Mouse (Mus musculus) c-Kit-positive CD71-positive TER-119-negative erythroid progenitor cells, embryonic 14.5 days (primary cell): ENCODE results near the gene Nup214.

ENCODE experiments used
- DNase-seq: peaks from one replicate; pipeline ENCODE4 v3.0.0-alpha.2; 2013; ENCODE audit warnings: low read depth

The Nup214 gene

DNA sequence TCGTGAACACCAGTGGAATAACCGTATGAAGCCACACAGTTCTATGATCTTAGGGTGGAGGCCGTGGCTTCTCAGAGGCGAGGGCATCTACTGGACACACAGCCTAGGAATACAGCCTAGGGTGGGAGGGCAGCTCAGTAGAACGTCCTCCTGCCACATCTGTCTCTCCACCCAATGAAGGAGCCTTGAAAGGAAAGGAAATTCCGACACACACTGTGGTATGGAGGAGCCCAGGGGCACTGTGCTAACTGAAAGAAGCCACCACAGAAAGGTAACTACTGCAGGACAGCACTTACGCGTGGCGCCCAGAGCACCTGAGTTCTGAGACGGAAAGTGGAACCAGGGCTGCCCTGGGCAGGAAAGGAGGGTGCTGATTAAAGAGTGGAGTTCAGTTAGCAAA lies 96.5 kb downstream of the Nup214 start:
- no peak for DNase-seq

DNA sequence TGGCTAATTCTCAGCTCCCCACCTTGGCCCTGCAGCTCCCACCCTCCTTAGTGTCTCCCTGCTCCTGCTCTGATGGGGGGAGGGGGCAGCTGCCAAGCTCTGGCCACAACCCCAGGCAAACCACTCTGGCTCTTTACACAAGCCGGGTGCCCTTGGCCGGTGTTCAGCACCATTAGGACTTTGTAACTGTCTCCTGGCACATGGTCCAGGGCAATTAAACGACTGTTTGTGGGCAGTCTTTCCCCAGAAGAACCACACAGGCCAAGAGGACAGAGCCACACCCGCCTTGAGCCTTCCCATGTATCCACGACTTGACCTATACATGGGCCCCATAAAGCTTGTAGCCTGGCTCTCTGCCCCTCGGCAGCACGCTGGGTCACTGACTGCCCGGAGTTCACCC lies 100.2 kb downstream of the Nup214 start:
- DNase-seq = no peak

DNA sequence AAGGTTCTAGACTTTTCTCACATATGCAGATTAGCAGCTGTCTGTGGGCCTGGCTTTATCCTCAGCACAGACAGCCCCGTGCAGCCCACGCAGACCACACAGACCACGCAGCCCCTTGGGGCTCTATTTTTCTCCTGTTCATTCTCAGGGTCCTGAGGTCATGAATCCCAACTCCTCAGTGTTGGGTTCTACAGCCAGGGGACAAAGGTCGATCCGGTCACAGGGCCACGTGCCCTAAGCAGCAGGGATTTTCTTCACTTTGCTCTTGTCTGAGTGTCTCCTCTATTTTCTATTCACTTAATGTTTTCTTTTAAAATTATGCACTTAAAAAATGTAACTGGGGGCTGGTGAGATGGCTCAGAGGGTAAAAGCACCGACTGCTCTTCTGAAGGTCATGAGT lies 101.1 kb downstream of the Nup214 start:
- no peak for DNase-seq

DNA sequence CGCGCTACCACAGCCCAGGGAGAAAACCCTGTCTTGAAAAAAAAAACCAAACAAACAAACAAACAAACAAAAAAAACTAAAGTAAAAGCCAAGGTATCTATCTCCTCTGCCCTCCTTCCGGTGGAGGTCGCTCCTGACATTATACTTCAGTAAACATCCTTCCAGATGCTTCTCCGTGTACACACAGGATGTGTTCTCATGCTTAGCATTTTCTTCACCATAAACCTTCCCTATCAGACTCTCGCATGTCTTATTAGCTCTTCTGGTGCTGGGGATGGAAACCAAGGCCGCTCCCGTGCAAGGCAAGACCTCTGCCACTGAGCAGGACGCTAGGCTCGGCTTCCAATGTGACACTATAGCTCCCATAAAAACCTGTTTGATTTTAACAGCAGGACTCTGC lies 103.5 kb downstream of the Nup214 start:
- no peak for DNase-seq

DNA sequence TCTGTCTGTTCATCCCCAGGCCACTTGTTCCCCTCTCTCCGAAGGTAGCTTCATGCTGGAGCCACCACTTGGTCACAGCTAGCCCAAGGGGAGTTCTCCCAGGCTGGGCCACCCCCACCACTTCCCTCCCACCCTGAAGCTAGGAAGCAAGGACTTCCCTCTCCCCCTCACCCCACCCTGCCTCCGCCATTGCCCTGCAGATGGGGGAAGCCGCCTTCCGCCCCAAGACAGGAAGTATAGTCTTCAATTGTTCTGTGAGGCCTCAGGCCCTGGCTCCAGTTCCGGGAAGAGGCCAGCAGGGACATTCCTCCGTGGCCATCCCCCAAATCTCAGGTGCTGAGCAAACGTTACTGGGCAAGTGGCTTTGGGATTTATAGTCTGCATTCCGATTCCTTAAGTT lies 104.3 kb downstream of the Nup214 start:
- DNase-seq = no peak

DNA sequence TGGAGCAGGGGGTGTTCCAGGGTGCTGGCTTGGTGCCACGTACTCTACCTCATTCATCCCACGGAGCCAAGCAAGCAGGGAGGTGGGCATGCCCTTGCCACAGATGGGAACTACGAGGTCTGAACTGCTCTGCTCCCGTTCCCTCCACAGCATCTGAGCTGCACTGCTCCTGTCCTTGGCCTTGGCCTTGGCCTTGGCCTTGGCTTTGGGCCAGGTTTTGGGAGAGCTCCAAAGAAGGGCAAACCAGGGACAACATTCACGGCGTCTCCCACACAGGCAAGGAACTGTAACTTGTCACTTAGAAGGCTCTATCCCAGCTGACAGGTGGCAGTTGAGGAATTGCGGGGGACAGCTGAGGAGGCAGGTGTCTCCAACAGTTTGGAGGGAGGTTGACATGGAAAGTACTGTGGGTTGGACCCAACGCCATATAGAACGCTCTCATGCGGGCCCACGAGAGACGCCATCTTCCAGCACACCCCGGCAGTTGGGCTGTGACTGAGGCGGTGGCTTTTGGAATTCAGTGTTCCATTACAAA lies 105.0 kb downstream of the Nup214 start:
- DNase-seq = no peak

DNA sequence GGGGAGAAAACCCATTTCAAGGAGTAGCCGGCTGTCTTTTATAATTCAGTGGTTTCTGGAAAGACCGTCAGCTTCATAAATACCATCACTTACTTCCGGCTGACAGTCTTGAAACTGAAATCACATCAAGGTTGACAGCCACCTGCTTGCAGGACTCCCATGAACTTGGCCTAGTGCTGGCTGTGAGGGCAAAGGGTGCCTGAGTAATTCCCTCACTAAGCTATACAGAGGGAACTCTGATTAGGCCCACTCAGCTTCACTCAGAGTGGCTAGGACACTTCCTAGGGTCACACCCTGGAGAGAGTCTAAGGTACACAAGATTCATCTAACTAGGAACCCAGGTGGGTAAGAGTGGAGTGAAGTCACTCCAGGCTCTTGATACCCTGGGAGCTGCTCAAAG lies 106.4 kb downstream of the Nup214 start:
- DNase-seq = no peak

DNA sequence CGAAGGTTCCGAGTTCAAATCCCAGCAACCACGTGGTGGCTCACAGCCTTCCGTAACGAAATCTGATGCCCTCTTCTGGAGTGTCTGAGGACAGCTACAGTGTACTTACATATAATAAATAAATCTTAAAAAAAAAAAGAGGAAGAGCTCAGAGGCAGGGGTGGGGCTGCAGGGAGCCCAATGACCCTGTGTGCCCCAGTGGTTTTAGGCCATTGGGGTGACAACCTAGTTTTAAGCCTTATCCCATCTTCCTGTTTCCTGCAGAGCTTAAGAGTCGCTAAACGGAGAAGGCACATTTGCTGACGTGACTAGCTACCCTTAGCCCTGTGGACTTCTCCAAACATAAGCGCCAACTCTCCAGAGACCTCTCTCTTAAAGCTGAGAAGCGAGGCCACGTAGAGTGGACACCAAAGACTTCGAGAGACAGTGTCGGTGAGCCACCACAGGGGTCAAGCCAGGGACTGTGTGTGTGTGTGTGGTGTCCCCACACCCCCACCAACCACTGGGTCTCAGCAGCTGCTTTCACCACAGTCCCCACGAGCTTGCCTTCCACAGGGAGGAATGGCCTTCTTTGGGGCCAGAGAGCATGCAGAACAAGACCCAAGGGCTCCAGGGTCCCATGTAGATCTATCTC lies 107.2 kb downstream of the Nup214 start:
- no peak for DNase-seq

DNA sequence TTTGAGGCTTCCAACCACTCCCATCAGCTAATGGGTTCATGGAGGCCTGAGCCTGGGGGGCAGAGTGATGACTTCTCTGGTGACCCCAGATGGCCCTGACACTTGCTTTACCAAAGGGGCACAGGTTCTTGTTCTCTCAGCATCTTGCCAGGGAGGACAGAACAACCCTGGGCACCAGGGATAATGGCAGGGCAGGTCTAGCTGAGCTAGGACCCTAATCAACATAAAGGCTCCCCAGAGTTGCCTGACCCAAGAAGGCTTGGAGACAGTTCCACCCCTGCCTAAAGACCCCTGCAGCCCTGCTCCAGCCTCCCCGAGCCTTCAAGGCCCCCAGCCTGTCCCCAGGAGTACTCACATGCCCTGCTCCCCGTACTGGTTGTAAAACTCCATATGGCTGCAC lies 108.0 kb downstream of the Nup214 start:
- DNase-seq = no peak

DNA sequence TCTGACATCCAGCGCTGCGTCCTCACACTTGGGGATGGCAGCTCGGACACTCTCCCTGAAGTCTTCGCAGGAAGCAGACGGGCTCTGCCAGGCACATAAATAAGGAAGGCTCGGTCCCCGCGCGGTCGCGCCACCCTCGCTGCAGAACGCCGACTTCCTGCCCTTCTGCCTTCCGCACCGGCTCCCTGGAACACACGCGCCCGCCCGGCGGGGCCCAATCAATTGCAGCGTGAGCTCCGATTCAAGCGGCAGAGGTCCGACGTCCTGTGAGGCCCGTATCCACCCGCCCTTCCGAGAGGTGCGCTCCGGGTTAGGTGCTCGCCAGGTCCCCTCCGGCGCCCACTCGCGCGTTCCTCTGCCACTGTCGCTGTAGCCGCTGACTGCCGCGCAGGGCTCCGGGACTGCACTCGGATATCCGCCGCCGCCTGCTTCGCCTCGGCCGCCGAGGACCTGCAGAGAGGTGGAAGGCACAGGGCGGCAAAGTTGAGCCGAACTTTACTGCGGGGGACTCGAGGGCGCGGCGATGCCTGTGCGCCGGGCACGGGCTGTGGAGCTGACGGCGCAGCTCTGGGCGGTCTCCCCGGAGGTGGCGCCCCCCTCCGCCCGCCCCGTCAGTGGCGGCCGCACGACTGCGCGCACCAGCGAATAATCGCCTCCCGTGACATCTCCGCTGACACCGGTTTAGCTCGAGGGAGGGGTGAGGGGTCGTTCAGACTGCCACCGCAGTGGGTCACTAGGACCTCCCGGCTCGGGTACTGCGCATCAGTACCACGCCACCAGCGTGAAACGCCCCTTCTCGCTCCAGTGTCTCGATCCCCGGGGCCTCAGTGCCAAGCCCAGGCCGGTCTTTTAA lies 109.1 kb downstream of the Nup214 start:
- no peak for DNase-seq

DNA sequence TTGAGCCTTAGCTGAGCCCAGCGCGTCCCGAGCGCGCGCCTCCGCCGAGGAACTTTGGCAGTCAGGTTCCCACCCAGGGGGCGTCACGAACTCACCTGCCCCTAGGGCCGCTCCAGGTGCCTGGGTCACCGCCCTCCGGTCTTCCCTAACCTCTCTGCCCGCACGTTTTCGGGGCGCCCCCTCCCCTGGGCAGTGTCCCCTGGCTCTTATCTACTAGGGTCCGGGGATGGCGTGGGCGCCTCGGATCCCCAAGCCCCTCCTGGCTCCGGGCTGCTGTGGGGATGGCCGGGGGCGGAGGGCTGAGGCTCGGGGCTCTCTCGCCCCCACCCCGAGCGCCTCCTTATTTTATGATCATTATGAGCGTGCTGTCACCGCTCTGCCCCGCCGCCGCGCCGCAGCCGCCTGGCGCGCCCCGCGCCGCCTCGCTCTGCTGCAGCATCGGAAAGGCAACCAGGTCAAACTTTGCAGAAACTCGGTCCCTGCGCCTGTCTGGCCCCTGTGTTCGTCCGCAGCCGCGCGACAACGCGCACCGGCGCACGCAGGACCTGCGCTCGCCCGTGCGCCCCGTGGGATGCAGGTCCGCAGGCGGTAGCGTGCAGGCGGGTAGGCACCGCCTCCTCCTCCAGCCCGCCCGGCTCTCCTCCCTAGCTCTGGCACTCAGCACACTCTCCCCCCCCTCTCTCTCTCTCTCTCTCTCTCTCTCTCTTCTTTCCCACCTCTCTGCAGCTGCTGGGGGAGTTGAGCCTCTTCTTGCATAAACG lies 110.1 kb downstream of the Nup214 start, which contains the start of gene Fam78a:
Gene Fam78a, minus strand, starts transcription at position 747 of the 761 bp plus-strand sequence.
- DNase-seq = no peak

DNA sequence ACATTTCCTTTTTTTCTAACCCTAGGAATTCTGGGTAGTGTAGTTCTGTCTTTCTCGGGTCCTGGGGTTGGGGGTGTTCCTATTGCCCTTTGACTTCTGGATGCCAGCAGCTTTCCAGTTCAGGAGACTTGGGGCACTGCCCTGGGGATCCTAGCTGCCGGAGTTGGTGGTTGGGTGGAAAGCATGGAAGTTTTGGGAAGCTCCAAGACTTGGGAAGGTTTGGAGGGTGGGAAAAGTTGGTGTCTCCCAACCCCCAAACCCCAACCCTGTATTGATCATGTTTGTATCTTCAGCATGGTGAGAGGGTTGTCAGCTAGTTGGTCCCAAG lies 110.6 kb downstream of the Nup214 start:
- DNase-seq = no peak

DNA sequence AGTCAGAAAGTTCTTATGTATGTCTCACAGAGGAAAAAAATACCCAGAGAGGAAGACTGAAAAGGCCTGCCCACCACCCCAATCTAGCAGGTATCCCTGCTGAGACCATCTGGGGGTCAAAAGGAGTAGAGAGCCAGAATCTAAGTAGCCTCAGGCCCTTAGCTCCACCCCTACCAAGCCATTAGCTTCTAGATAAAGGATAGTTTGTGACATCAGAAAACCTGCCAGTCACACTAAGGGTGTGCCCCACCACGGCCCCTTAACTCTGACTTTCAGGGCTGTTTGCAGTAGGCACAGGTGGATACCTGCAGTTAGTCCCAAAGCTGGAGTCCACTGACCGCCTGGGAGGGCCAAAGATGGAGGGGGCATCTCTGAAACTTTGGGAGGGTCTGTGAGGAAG lies 111.0 kb downstream of the Nup214 start:
- peak; percentile 60 for DNase-seq

DNA sequence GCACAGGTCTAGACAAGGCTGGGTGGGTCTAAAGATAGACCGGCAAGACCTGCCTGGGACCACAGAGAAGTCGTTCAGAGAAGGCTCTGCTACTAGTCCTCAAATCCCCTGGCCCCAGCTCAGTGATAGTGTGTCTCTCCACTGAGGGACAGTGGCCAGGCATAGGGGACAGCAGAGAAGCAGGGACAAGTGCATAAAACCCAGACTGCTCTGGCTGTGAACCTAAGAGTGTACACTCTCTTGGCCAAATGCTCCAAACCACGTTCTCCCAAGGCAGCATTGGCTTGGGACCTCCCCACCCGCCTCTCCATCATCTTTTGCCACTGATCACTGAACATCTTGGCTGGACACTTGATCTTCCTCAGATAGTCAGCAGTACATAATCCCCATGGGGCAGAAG lies 113.4 kb downstream of the Nup214 start:
- no peak for DNase-seq

DNA sequence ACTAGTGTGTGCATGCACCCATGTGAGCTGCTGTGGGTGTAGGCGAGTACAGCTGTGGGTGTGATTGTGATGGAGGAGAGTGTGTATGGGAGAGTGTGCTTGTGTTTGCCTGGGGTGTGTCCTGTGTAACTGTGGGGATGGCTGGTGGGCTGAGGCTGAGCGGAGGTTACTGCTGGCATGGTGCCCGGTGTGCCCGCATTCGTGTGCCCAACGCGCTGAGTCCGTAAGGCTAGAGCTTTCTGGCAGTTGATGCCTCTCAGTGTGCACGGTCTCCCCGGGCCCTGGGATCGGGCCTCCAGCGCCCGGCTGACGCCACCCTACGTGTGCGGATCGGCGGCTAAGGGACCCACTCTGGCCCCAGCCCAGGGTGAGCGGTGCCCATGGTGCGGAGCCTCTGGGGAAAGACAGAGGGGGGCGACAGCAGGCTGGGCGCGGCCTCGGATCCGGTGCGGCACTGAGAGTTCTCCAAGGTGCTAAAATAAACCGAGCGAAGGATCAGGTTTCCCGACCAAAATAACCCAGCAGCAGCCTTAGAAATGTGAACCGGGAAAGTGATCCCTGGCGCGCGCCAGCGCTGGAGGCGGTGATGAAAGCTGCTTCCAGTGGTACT lies 114.2 kb downstream of the Nup214 start:
- no peak for DNase-seq

DNA sequence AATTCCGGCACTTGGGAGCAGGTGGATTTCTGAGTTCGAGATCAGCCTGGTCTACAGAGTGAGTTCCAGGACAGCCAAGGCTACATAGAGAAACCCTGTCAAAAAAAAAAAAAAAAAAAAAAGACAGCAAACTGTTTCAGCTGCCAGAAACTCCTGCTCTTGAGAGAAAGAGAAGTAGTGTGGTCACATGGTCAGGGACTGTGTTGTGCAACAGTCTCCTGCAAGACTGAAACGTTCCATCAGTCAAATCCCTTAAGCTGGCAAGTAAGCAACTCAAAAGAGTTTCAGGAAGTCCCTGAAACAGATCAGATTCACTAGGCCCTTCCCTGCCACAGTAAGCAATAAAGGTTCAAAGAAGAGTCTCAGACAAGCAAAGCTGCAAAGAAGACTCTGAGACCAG lies 115.4 kb downstream of the Nup214 start:
- DNase-seq = no peak

DNA sequence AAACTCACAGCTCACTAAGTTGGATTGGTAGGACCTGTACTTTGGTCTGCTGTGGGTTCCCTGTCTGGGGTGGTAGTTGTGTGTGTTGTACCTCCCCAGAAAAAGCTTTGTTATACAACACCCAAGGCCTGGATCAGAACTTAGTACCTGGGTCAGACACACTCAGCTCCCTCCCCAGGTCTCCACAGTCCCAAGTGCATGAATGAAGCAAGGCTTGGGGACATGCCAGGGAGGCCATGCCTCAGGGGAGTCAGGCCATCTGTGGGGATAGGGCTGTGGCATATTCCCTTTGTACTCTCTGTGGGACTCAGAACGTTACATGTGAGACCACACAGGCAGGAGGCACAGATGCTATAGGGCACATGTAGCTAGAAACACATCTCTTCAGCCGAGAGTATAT lies 115.9 kb downstream of the Nup214 start:
- no peak for DNase-seq

DNA sequence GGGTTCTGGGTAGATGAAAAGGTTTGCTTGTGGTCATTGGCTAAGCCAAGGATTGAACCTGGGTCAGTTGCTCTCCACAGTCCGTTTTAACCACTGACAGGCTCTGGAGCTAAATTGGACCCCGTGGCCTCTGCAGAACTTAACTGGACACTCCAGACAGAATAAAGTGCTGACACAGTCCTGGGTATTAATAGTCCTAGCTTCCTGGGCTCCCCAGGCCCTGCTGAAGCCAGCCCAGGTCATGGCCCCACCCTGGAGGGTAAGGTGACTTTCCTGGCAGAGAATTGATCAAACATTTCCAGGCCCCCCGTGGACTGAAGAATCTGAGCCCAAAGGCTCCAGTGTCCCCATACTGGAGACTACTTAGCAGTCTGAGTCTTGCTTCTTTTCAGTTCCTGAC lies 117.7 kb downstream of the Nup214 start:
- no peak for DNase-seq

DNA sequence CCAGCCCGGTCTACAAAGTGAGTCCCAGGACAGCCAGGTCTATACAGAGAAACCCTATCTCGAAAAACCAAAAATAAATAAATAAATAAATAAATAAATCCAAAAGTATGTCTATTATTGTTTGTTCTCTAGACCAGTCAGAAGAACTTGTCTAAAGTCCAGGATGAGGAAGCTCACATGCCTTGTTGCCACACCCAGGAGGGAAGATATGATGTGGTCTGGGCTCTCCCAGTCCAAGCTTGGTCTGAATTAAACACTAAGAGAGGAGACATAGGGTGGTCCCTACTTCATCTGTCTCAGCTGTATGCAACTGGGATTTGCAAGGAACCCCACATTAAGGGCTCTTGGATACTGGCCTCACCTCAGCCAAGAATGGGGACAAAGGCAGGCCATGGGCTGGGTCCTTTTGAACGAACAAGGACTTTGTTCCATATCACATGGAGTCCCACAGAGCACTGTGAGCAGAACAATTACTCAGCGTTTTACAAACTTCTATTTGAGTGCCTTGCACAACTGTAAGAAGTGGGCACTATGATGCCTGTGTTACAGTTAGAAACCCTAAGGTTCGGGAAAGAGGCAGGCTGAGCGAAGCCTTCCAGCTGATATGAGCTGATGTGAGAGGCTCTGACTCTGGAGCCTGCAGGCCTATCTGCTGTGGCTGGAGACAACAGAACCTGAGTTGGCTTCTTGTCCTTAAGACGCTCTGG lies 119.9 kb downstream of the Nup214 start:
- no peak for DNase-seq

DNA sequence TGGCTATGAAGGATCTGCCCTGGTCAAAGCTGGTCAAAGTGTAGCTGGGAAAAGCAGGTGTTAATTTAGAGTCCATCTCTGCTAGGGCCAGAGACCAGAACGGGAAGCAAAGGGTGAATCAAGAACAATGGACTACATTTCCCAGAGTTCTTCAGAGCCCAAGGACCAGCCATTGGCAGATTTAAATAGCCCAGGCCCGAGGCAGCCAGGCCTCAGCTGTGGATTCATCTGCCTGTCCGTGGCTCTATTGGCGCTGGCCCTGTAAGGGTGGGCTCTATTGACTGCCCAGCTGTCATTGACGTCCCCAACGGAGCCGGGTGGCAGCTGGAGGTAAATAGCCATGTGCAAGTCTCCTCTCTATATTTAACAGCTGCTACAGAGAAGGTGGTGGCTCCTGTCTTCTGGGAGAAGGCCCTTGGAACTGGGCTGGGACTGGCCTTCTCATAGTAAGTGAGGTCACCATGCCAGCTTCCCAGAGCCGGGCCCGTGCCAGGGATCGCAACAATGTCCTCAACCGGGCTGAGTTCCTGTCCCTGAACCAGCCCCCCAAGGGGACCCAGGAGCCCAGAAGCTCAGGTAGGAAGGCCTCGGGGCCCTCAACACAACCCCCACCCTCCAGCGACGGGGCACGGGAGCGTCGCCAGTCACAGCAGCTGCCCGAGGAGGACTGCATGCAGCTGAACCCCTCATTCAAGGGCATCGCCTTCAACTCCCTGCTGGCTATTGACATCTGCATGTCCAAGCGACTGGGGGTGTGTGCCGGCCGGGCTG lies 121.3 kb downstream of the Nup214 start, which contains the start of gene Plpp7:
Gene Plpp7, plus strand, starts transcription at position 178 of the 771 bp plus-strand sequence.
- no peak for DNase-seq

DNA sequence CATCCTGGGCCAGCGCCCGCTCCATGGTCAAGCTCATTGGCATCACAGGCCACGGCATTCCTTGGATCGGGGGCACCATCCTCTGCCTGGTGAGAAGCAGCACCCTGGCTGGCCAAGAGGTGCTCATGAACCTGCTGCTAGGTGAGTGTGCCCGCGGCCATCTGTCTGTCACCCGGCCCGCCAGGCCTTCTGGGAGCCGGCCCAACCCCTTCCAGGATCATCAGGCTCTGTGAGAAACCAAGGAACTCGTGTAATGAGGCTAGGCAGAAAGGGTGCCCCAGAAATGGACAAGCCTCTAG lies 121.8 kb downstream of the Nup214 start:
- DNase-seq = no peak
